Mouse (Mus musculus) spleen, adult 2 months (tissue): Measurements from ENCODE around the gene Myom3.

Experiments
- CTCF ChIP-seq: fragments of 200-500 bp; IDR thresholded peaks from 2 replicates; pipeline ENCODE4 v1.5.1; 2011; ENCODE audit warnings: mild to moderate bottlenecking, inconsistent platforms; ENCODE audit not compliant: insufficient read depth, insufficient read length, insufficient replicate concordance; ENCODE audit errors: extremely low read depth
- POLR2A ChIP-seq: fragments of 200-500 bp; IDR thresholded peaks from 2 replicates; pipeline ENCODE4 v1.6.1; 2011; ENCODE audit warnings: low read depth, low read length, inconsistent platforms

GRCm38 (mm10) chr4:135765707-135766106 is 6.2 kb downstream of the Myom3 start:
- TF ChIP-seq POLR2A: no peak
- no peak for TF ChIP-seq CTCF
